Mouse (Mus musculus) C2C12 (cell line): Measurements from ENCODE around the gene Ddit4l.

Source experiments
- CEBPB ChIP-seq: IDR thresholded peaks from one replicate; pipeline ENCODE4 v1.6.1; 2011; ENCODE audit warnings: low read depth, mild to moderate bottlenecking, control low read depth, moderate library complexity
- CTCF ChIP-seq: IDR thresholded peaks from one replicate; pipeline ENCODE4 v1.5.1; 2011; ENCODE audit not compliant: control insufficient read depth, insufficient read depth, insufficient read length
- MAX ChIP-seq: IDR thresholded peaks from one replicate; pipeline ENCODE4 v1.6.1; 2011; ENCODE audit warnings: mild to moderate bottlenecking, control low read depth
- MYOD1 ChIP-seq: IDR thresholded peaks from one replicate; pipeline ENCODE4 v1.6.1; 2011; ENCODE audit warnings: low read depth; ENCODE audit not compliant: control insufficient read depth, insufficient read length
- MYOG ChIP-seq: IDR thresholded peaks from one replicate; pipeline ENCODE4 v1.6.1; 2011; ENCODE audit not compliant: control insufficient read depth, insufficient read length; ENCODE audit errors: extremely low read depth
- USF1 ChIP-seq: IDR thresholded peaks from one replicate; pipeline ENCODE4 v1.6.1; 2011; ENCODE audit warnings: low read depth, mild to moderate bottlenecking, control low read depth, moderate library complexity

DNA sequence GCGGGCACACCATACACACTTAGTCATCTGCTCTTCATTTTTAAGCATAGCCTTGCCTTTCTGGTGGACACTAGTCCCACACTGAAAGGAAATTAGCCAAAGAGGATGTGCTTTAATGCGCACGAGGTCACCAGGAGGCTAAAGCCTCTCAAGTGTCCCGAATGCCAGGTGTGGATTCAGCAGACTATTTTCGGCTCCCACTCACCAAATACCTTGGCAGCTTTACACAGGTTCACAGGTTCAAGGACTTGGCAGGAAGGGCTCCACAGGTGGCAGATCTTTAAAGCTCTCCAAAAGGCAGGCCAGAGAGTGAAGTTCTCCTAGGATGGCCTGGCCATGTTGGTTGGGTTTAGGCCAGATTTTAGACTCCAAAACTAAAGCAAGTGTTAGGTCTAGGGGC lies 19.8 kb downstream of the Ddit4l start:
- no peak for TF ChIP-seq MYOD1
- no peak for TF ChIP-seq CTCF
- no peak for TF ChIP-seq MAX
- no peak for TF ChIP-seq MYOG
- TF ChIP-seq USF1: no peak
- no peak for TF ChIP-seq CEBPB
